Mouse (Mus musculus) testis, adult 2 months (tissue): ENCODE results near the gene Ddx23. TPM values are rescaled to one million over a fixed set of nuclear protein-coding genes. Genes with fewer than 3 reads are reported as not detected.

ENCODE experiments used
- H3K27ac ChIP-seq: fragments of 200-500 bp; 2 replicates; pipeline ENCODE4 v1.5.1; 2012; ENCODE audit warnings: low read depth, low read length; ENCODE audit not compliant: control insufficient read depth, insufficient read depth
- H3K27me3 ChIP-seq: fragments of 200-500 bp; 2 replicates; pipeline ENCODE4 v1.6.1; 2012; ENCODE audit warnings: mild to moderate bottlenecking, low read length, moderate library complexity; ENCODE audit not compliant: control insufficient read depth, insufficient read depth
- H3K36me3 ChIP-seq: fragments of 200-500 bp; 2 replicates; pipeline ENCODE4 v1.6.1; 2012; ENCODE audit warnings: mild to moderate bottlenecking, low read length; ENCODE audit not compliant: control insufficient read depth, insufficient read depth
- H3K4me1 ChIP-seq: fragments of 200-500 bp; 2 replicates; pipeline ENCODE4 v1.6.1; 2012; ENCODE audit warnings: low read length; ENCODE audit not compliant: control insufficient read depth, insufficient read depth
- H3K4me3 ChIP-seq: fragments of 200-500 bp; 2 replicates; pipeline ENCODE4 v1.5.1; 2012; ENCODE audit warnings: low read depth, mild to moderate bottlenecking, low read length, moderate library complexity, mixed read lengths; ENCODE audit not compliant: control insufficient read depth
- CTCF ChIP-seq: fragments of 200-500 bp; IDR thresholded peaks from 2 replicates; pipeline ENCODE4 v1.5.1; 2012; ENCODE audit warnings: low read depth, mild to moderate bottlenecking, inconsistent platforms, low read length, moderate library complexity; ENCODE audit not compliant: control insufficient read depth, insufficient read depth, insufficient replicate concordance
- POLR2A ChIP-seq: fragments of 200-500 bp; IDR thresholded peaks from 2 replicates; pipeline ENCODE4 v1.6.1; 2012; ENCODE audit warnings: low read depth, mild to moderate bottlenecking, inconsistent platforms, low read length, moderate library complexity; ENCODE audit not compliant: control insufficient read depth
- polyA plus RNA-seq: library from polyadenylated mRNA; depleted of rRNA; stranded (reverse); fragments of >200 nt; gene quantifications from 2 replicates; pipeline ENCODE4 v1.2.3, GENCODE M21; 2012

Gene Ddx23
- polyA plus RNA-seq, 1 experiment: 16.9 TPM

DNA sequence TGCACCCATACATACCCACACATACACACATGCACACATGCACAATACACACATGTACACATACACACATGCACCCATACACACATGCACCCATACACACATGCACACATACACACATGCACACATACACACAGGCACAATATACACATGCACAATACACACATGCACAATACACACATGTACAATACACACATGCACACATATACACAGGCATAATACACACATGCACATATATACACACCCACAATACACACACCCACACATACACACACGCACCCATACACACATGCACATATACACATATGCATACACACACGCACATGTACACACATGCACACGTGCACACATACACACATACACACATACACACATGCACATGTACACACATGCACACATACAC, 50.5 kb downstream of the Ddx23 start:
- TF ChIP-seq POLR2A: no peak
- no peak for TF ChIP-seq CTCF
- Histone ChIP-seq H3K4me1 (peaks cover 14% of the 10 kb centered on the region), H3K27me3 (no peaks in the 10 kb centered on the region; the same call in 1 of the 2 replicates), H3K27ac (no peak overlapping the region), H3K4me3 (no peak overlapping the region), H3K36me3 (no peaks in the 10 kb centered on the region)

GRCm38 (mm10) chr15:98610131-98610633, 52.5 kb downstream of the Ddx23 start:
- no peak for TF ChIP-seq POLR2A
- no peak for TF ChIP-seq CTCF
- Histone ChIP-seq H3K4me1 (peaks cover 10% of the 10 kb centered on the region), H3K36me3 (no peaks in the 10 kb centered on the region), H3K27me3 (no peaks in the 10 kb centered on the region; the same call in 1 of the 2 replicates), H3K27ac (no peak overlapping the region), H3K4me3 (no peak overlapping the region; the same call in 1 of the 2 replicates)

GRCm38 (mm10) chr15:98609331-98610130, 53.2 kb downstream of the Ddx23 start, which contains the start of gene Adcy6:
Adcy6 (minus strand) TSS chr15:98610076.
- no peak within 1 kb of the TSS for H3K27ac ChIP-seq

GRCm38 (mm10) chr15:98608784-98609250, 53.9 kb downstream of the Ddx23 start:
- Histone ChIP-seq H3K27ac (no peak overlapping the region), H3K36me3 (no peaks in the 10 kb centered on the region), H3K4me1 (peaks cover 10% of the 10 kb centered on the region), H3K27me3 (no peaks in the 10 kb centered on the region; the same call in 1 of the 2 replicates), H3K4me3 (peak overlapping the region; percentile 53)
- TF ChIP-seq CTCF (no peak), POLR2A (no peak)

More at GRCm38 (mm10) chr15:98609331-98610130, 53.2 kb downstream of the Ddx23 start, which contains the start of gene Adcy6:
- TF ChIP-seq POLR2A: no peak
- no peak for TF ChIP-seq CTCF
- no peaks in the 10 kb centered on the region for H3K36me3 ChIP-seq
- H3K27me3 ChIP-seq: no peaks in the 10 kb centered on the region; the same call in 1 of the 2 replicates
- peak within 1 kb of the TSS; percentile 58 for H3K4me3 ChIP-seq
- peaks cover 10% of the 10 kb centered on the region for H3K4me1 ChIP-seq

DNA sequence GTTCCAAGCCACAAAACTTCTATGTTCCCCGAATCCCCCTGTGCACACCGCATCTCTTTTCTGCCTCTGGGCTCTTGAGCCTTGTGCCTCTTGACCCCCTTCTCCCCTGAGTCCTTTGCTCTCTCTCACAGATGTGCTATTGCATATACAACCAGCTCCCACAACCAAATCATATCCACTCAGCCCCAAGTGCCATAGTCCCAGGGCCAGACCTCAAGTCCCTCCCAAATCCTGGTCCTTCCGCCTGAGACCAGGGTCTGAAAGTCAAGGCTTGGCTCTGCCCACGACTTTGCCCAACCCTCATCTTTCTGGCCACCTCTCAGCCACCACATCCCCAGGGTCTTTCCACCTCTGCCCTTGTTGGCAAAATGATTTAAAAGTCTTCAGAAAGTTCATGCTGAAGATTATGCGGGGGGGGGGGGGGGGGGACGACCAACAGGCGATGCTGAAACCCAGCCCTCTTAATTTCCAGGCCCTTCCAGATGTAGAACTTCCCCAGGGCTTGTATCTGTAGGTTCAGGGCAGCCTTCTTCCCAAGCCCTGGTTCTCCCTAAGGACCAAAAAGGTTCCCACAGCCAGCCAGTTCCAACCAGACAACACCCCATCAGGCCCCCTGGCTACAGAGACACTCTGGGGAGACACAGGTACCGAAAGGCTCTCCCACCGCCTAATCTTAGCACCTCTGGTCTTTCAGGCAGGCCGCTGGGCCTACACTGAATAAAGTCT, 54.5 kb downstream of the Ddx23 start:
- Histone ChIP-seq H3K4me3 (peak overlapping the region; percentile 53), H3K27me3 (no peaks in the 10 kb centered on the region; the same call in 1 of the 2 replicates), H3K4me1 (peaks cover 10% of the 10 kb centered on the region), H3K36me3 (no peaks in the 10 kb centered on the region), H3K27ac (no peak overlapping the region; the same call in 1 of the 2 replicates)
- no peak for TF ChIP-seq POLR2A

- TF ChIP-seq CTCF: no peak
- H3K36me3 ChIP-seq: no peaks in the 10 kb centered on the region
- H3K4me1 ChIP-seq: peaks cover 10% of the 10 kb centered on the region
- no peaks in the 10 kb centered on the region; the same call in 1 of the 2 replicates for H3K27me3 ChIP-seq
- H3K4me3 ChIP-seq: no peak overlapping the region
- no peak overlapping the region for H3K27ac ChIP-seq
Observed at GRCm38 (mm10) chr15:98607557-98607956, 55.1 kb downstream of the Ddx23 start.

DNA sequence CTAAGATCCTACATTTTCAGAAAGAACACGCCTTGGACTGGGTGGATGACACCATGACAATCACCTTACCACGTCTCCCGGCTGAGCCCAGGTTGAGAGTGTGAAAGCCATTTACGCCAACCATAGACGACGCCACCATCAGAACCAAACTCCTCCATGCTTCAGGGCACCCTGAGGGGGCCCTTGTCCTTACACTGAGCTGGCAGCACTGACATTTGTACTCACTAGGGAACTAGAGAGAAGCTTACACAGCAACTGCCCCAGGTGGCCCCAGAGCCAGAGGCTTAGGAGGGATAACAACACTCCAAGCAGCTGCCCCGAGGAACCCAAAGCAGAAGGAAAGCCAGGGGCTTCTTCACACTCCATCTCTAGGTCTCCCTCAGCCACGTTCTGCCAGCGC, 56.0 kb downstream of the Ddx23 start:
- TF ChIP-seq CTCF (no peak), POLR2A (no peak)
- H3K27ac ChIP-seq: no peak overlapping the region

More for the DNA sequence above, 56.0 kb downstream of the Ddx23 start:
- Histone ChIP-seq H3K27me3 (no peaks in the 10 kb centered on the region; the same call in 1 of the 2 replicates), H3K36me3 (no peaks in the 10 kb centered on the region), H3K4me1 (peaks cover 10% of the 10 kb centered on the region), H3K4me3 (no peak overlapping the region)
